Mouse (Mus musculus) MEL (cell line): ENCODE data around the gene Pou2f2. TPM values are rescaled to one million over a fixed set of nuclear protein-coding genes. Genes with fewer than 3 reads are reported as not detected.

Experiments
- DNase-seq: peaks from one replicate; pipeline ENCODE4 v3.0.0; 2011; ENCODE audit warnings: low read depth, low spot score
- H3K27ac ChIP-seq: 2 replicates; pipeline ENCODE4 v1.5.1; 2012; ENCODE audit warnings: low read depth, mild to moderate bottlenecking, control low read depth, low read length, moderate library complexity; ENCODE audit not compliant: control insufficient read depth
- H3K27me3 ChIP-seq, 2 experiments: fragments of 150-350 bp in 1 of 2; sonication (generic) in 1 of 2; 2 replicates each; pipeline ENCODE4 v1.6.1; 2012; ENCODE audit warnings: low read length in 2 of 2, mild to moderate bottlenecking in 2 of 2, improper control_type of control experiment in 1 of 2, moderate library complexity in 1 of 2; ENCODE audit not compliant: insufficient read depth in 2 of 2, control insufficient read depth in 1 of 2
- H3K36me3 ChIP-seq, 2 experiments: 2 replicates each; pipeline ENCODE4 v1.6.1; 2012 to 2014; ENCODE audit warnings: low read length in 2 of 2, improper control_type of control experiment in 1 of 2, inconsistent platforms in 1 of 2, mild to moderate bottlenecking in 1 of 2; ENCODE audit not compliant: insufficient read depth in 2 of 2, control insufficient read depth in 1 of 2
- H3K4me1 ChIP-seq, 2 experiments: fragments of 150-350 bp in 1 of 2; sonication (generic) in 1 of 2; 2 replicates each; pipeline ENCODE4 v1.6.1; 2012; ENCODE audit warnings: low read length in 2 of 2, improper control_type of control experiment in 1 of 2, mild to moderate bottlenecking in 1 of 2; ENCODE audit not compliant: insufficient read depth in 2 of 2, control insufficient read depth in 1 of 2
- H3K4me3 ChIP-seq, 2 experiments: fragments of 150-350 bp in 1 of 2; sonication (generic) in 1 of 2; 2 replicates each; pipeline ENCODE4 v1.5.1; 2012; ENCODE audit warnings: low read depth in 2 of 2, low read length in 2 of 2, mild to moderate bottlenecking in 2 of 2, moderate library complexity in 2 of 2, control low read depth in 1 of 2, improper control_type of control experiment in 1 of 2; ENCODE audit not compliant: control insufficient read depth in 1 of 2, insufficient read depth in 1 of 2
- H3K79me2 ChIP-seq: 2 replicates; pipeline ENCODE4 v1.6.1; 2012; ENCODE audit warnings: mild to moderate bottlenecking, low read length, moderate library complexity; ENCODE audit not compliant: control insufficient read depth, poor library complexity, insufficient read depth
- H3K9ac ChIP-seq: 2 replicates; pipeline ENCODE4 v1.6.1; 2012; ENCODE audit warnings: low read depth, mild to moderate bottlenecking, control low read depth, low read length, moderate library complexity; ENCODE audit not compliant: control insufficient read depth, poor library complexity, severe bottlenecking
- H3K9me3 ChIP-seq: fragments of 150-350 bp; sonication (generic); replicated peaks from 2 replicates; pipeline ENCODE4 v1.6.1; 2012; ENCODE audit warnings: mild to moderate bottlenecking, low read length, improper control_type of control experiment, moderate library complexity; ENCODE audit not compliant: insufficient read depth
- BHLHE40 ChIP-seq: IDR thresholded peaks from 2 replicates; pipeline ENCODE4 v1.6.1; 2012; ENCODE audit warnings: low read depth, mild to moderate bottlenecking, inconsistent platforms, low read length, improper control_type of control experiment, borderline replicate concordance
- CTCF ChIP-seq, 3 experiments: IDR thresholded peaks in 2 of 3; conservative IDR thresholded peaks in 1 of 3; 2 replicates each; pipeline ENCODE4 v1.5.1; 2011 to 2012; ENCODE audit warnings: low read length in 3 of 3, low read depth in 2 of 3, mild to moderate bottlenecking in 2 of 3, improper control_type of control experiment in 1 of 3, inconsistent platforms in 1 of 3, mixed read lengths in 1 of 3, moderate library complexity in 1 of 3; ENCODE audit not compliant: control insufficient read depth in 1 of 3, insufficient read depth in 1 of 3, poor library complexity in 1 of 3, severe bottlenecking in 1 of 3
- ETS1 ChIP-seq: IDR thresholded peaks from 2 replicates; pipeline ENCODE4 v1.6.1; 2012; ENCODE audit warnings: low read depth, mild to moderate bottlenecking, inconsistent platforms, low read length, improper control_type of control experiment, moderate library complexity
- GATA1 ChIP-seq: IDR thresholded peaks from 2 replicates; pipeline ENCODE4 v1.6.1; 2011; ENCODE audit warnings: low read depth, low read length, improper control_type of control experiment
- KAT2A ChIP-seq: conservative IDR thresholded peaks from 2 replicates; pipeline ENCODE4 v1.6.1; 2012; ENCODE audit warnings: low read depth, low read length, improper control_type of control experiment, inconsistent platforms
- MAZ ChIP-seq: IDR thresholded peaks from 2 replicates; pipeline ENCODE4 v1.6.1; 2012; ENCODE audit warnings: low read depth, mild to moderate bottlenecking, inconsistent platforms, low read length, improper control_type of control experiment
- NRF1 ChIP-seq: IDR thresholded peaks from 2 replicates; pipeline ENCODE4 v1.6.1; 2014; ENCODE audit warnings: low read depth, mild to moderate bottlenecking, inconsistent platforms, low read length, improper control_type of control experiment, moderate library complexity; ENCODE audit not compliant: poor library complexity, insufficient read depth, severe bottlenecking
- POLR2AphosphoS2 ChIP-seq: IDR thresholded peaks from 2 replicates; pipeline ENCODE4 v1.6.1; 2011; ENCODE audit warnings: low read length, improper control_type of control experiment
- UBTF ChIP-seq: IDR thresholded peaks from 2 replicates; pipeline ENCODE4 v1.6.1; 2012; ENCODE audit warnings: low read depth, mild to moderate bottlenecking, inconsistent platforms, low read length, improper control_type of control experiment, moderate library complexity, borderline replicate concordance; ENCODE audit not compliant: insufficient read depth
- USF2 ChIP-seq, 2 experiments: IDR thresholded peaks; 2 replicates each; pipeline ENCODE4 v1.6.1; 2011 to 2012; ENCODE audit warnings: improper control_type of control experiment in 2 of 2, low read length in 2 of 2, borderline replicate concordance in 1 of 2, inconsistent platforms in 1 of 2, low read depth in 1 of 2, mild to moderate bottlenecking in 1 of 2; ENCODE audit not compliant: insufficient read depth in 1 of 2
- polyA plus RNA-seq, 2 experiments: library from polyadenylated mRNA; stranded (reverse) in 1 of 2; unstranded in 1 of 2; fragments of >175 nt in 1 of 2; fragments of >200 nt in 1 of 2; gene quantifications; 2 replicates each; pipeline versions ENCODE4 v1.2.1 to v1.2.4; 2012; ENCODE audit warnings: low replicate concordance in 2 of 2, low read depth in 1 of 2; ENCODE audit not compliant: insufficient read length in 2 of 2, insufficient read depth in 1 of 2, missing spikeins in 1 of 2
- total RNA-seq: library from RNA; depleted of rRNA; stranded (reverse); fragments of 300-350 nt; gene quantifications from 2 replicates; pipeline ENCODE4 v1.2.3, GENCODE M21; 2012; rRNA removed

Pou2f2 gene
- total RNA-seq (0.73 and 0.75 TPM in 2 replicates), polyA plus RNA-seq (1 to 10 TPM in 1 of 2 experiments, not detected in 1; 6.4 TPM)

DNA sequence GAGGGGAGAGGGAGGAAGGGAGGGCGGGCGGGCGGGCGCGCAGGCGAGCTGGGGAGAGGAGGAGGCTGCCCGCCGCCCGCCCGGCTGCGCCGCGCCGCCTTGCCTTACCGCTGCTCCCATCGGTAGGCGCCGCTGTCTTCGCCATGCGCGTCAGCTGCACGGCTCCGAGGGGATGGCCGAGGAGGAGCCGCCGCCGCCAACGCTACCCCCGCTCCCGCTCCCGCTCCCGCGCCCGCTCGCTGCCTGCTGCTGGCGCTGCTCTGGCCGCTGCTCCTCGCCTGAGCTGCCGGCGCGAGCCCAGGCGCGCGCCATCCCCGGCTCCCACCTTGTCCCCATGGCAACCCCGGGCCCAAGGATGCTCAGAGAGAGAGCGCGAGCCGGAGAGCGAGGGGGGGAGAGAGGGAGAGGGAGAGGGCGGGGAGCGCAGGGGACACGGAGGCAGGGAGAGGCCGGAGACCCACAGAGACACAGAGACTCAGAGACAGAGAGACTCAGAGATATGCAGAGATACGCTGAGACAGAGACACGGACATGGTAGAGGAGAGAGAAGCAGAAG, at the start of gene Pou2f2:
Gene Pou2f2, minus strand, starts transcription at position 121 of the 556 bp plus-strand sequence.
- H3K27ac ChIP-seq = peak within 1 kb of the TSS; percentile 58
- peak; percentile 53; the same call in 1 of the 2 replicates for TF ChIP-seq MAZ
- 0 out of 2 replicates have a peak, but pooled peaks have one; percentile 51 for TF ChIP-seq NRF1
- TF ChIP-seq GATA1 = no peak
- TF ChIP-seq KAT2A = no peak
- no peak for TF ChIP-seq POLR2AphosphoS2
- 0 out of 2 replicates have a peak, but pooled peaks have one; percentile 5 for TF ChIP-seq ETS1
- peak; percentile 60; the same call in 1 of the 2 replicates for TF ChIP-seq UBTF
- TF ChIP-seq CTCF (IDR thresholded peaks at IDR 0.05 in 2 of 3, conservative IDR thresholded peaks at IDR 0.05 in 1 of 3; ENCODE audit: control insufficient read depth in 1 of 3, insufficient read depth in 1 of 3, low read depth in 2 of 3, low read length in 3 of 3, poor library complexity in 1 of 3, severe bottlenecking in 1 of 3) = peak in 2 of 3 experiments; percentile 8 to 49; a peak in 3 of 6 replicates
- no peaks in the 10 kb centered on the region; the same call in 1 of the 2 replicates for H3K79me2 ChIP-seq
- H3K36me3 ChIP-seq = peaks cover 0 to 2% of the 10 kb centered on the region in 2 experiments; a peak in 2 of 4 replicates
- peaks cover 0 to 16% of the 10 kb centered on the region in 2 experiments; a peak in 3 of 4 replicates for H3K4me1 ChIP-seq
- H3K9ac ChIP-seq = peak within 1 kb of the TSS; percentile 80
- H3K9me3 ChIP-seq = no peaks in the 10 kb centered on the region
- peak within 1 kb of the TSS; percentile 55 to 56 for H3K4me3 ChIP-seq
- DNase-seq = peak; percentile 82
- H3K27me3 ChIP-seq = no peaks in the 10 kb centered on the region; a peak in 1 of 4 replicates

DNA sequence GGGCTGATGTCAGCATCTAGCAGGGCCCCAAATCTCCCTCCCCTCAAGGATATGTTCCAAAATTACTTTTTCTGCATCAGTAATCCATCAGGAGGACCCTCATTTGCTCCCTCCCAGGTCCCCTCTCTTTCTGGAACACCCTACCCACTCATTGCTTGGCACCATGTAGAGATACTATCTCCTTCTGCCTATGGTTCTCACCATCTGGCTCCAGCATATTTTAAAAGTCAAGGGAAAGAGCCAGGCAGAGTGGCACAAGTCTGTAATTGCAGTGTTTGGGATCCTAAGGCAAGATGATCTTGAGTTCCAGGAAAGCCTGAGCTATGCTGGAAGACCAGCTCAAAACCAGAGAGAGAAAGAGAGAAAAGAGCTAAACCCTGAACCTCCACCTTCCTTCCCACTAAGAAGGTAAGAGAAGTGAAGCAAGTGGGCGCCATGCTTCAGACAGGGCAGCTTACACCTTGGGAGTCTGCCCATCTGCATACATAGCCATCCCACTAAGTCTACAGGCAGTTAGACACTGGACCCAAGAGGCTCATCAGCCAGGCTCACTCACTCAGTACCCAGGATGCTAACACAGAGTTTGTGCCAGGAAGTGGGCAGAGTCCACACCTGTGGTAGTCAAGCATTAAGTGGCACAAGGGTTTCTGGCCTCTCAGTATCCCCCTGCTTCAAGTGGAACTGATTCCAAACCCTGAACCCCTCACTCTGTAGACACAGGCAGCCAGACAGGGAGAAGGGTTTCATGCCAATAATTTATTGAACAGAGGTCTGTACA, 48.2 kb upstream of the Pou2f2 start:
- Histone ChIP-seq H3K79me2 (peaks cover 2% of the 10 kb centered on the region; the same call in 1 of the 2 replicates), H3K27me3 (no peaks in the 10 kb centered on the region), H3K36me3 (peaks cover 0 to 4% of the 10 kb centered on the region in 2 experiments; a peak in 2 of 4 replicates), H3K9ac (no peak overlapping the region), H3K4me1 (peaks cover 0 to 1% of the 10 kb centered on the region in 2 experiments; a peak in 2 of 4 replicates), H3K27ac (no peak overlapping the region), H3K9me3 (no peaks in the 10 kb centered on the region), H3K4me3 (no peak overlapping the region)
- no peak for DNase-seq
- TF ChIP-seq USF2 (IDR thresholded peaks at IDR 0.05; ENCODE audit: borderline replicate concordance in 1 of 2, insufficient read depth in 1 of 2, low read depth in 1 of 2, low read length in 2 of 2) = no peak
- TF ChIP-seq BHLHE40 = no peak
- TF ChIP-seq POLR2AphosphoS2 = 0 out of 2 replicates have a peak, but pooled peaks have one; percentile 31
